Mouse (Mus musculus) E14TG2a.4 (cell line): ENCODE results near the gene Thap4.
A peak's percentile ranks its signal among the peaks of the same experiment; 100 is the strongest.
"Not testable (repeated sequence)": the region's sequence is repeated elsewhere in the genome, so short reads cannot be mapped to it uniquely, and the experiment has no call there.

Experiments used
- H3K27me3 ChIP-seq: 2 replicates; pipeline ENCODE4 v1.6.1; 2014; ENCODE audit warnings: low read length, control low read depth; ENCODE audit not compliant: insufficient read depth
- H3K36me3 ChIP-seq: 2 replicates; pipeline ENCODE4 v1.6.1; 2014; ENCODE audit warnings: low read length, control low read depth; ENCODE audit not compliant: insufficient read depth
- H3K4me1 ChIP-seq: replicated peaks from 2 replicates; pipeline ENCODE4 v1.6.1; 2014; ENCODE audit warnings: low read depth, low read length, control low read depth
- H3K4me3 ChIP-seq: replicated peaks from 2 replicates; pipeline ENCODE4 v1.5.1; 2014; ENCODE audit warnings: mild to moderate bottlenecking, low read length
- H3K9me3 ChIP-seq: 2 replicates; pipeline ENCODE4 v1.6.1; 2014; ENCODE audit warnings: low read length, control low read depth
- CTCF ChIP-seq: conservative IDR thresholded peaks from 2 replicates; pipeline ENCODE4 v1.5.1; 2014; ENCODE audit warnings: low read length
- NANOG ChIP-seq: IDR thresholded peaks from 2 replicates; pipeline ENCODE4 v1.6.1; 2014; ENCODE audit warnings: borderline replicate concordance, low read length, mixed read lengths
- POU5F1 ChIP-seq: IDR thresholded peaks from 2 replicates; pipeline ENCODE4 v1.6.1; 2014; ENCODE audit warnings: low read length, borderline replicate concordance

Thap4 gene

DNA sequence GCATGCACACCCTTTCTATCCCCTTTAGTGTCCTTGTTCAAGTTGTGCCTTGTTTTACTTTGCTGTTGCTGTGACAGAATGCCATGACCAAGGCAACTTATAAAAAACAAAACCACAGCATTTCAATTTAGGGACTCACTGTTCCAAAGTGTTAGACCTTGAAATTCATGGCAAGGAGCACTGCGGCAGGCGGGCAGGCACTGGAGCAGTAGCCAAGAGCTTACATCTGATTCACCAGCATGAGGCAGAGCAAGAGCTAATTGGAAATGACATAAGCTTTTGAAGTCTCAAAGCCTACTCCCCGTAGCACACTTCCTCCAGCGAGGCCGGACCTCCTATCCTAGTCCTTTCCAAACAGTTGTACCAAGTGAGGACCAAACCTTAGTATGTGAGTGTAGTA is 22.0 kb upstream of the Thap4 start:
- Histone ChIP-seq H3K36me3 (peaks cover 94% of the 10 kb centered on the region), H3K9me3 (no peaks in the 10 kb centered on the region), H3K4me3 (no peak overlapping the region), H3K27me3 (no peaks in the 10 kb centered on the region), H3K4me1 (no peaks in the 10 kb centered on the region)
- TF ChIP-seq POU5F1: no peak
- TF ChIP-seq NANOG: no peak
- no peak for TF ChIP-seq CTCF

DNA sequence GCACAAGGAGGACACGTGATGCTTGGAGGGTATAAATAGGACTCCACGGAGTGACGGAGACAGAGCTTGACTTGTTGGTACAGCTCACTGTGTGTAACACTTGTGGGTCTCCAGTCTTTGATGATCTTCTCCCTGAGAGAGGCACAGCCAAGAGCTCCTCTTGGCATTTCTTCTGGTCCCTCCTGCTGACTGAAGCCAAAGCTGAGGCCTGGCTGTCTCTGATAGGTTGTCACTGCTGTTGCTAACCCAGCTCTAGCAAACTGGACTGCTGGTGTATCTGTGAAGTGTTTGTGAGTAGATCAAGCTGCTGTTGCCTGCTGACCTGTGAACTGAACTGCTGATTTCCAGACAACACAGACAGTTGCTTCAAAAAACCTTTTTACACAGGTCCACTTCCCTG is 15.2 kb upstream of the Thap4 start:
- no peaks in the 10 kb centered on the region for H3K9me3 ChIP-seq
- H3K36me3 ChIP-seq: peaks cover 51% of the 10 kb centered on the region
- H3K4me1 ChIP-seq: peaks cover 2% of the 10 kb centered on the region; the same call in 1 of the 2 replicates
- TF ChIP-seq CTCF (no peak), POU5F1 (no peak), NANOG (no peak)
- H3K4me3 ChIP-seq: no peak overlapping the region
- H3K27me3 ChIP-seq: no peaks in the 10 kb centered on the region

DNA sequence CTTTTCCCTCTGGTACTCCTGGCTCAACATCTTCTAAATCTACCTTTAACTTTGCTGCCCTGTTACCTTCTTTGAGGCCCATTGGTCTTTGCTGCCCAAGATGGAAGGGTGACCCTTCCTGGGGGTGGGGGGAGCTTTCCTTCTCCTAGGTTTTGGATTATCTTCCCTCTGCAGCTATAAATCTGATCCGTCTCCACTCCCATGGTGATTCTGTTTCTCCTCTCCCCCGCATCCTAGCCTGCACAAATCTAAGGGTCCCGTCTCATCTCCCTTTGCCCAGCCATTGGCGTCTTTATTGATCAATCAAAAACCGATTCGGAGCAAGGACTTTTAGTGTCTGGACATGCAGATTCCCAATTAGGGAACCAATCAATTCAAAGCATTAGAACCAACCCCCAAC is 12.9 kb upstream of the Thap4 start:
- Histone ChIP-seq H3K4me1 (peaks cover 20% of the 10 kb centered on the region), H3K36me3 (peaks cover 29% of the 10 kb centered on the region), H3K27me3 (no peaks in the 10 kb centered on the region), H3K4me3 (no peak overlapping the region), H3K9me3 (no peaks in the 10 kb centered on the region)
- TF ChIP-seq NANOG (no peak), CTCF (no peak), POU5F1 (no peak)

- peaks cover 21% of the 10 kb centered on the region for H3K36me3 ChIP-seq
- no peaks in the 10 kb centered on the region for H3K27me3 ChIP-seq
- no peak overlapping the region for H3K4me3 ChIP-seq
- no peak for TF ChIP-seq CTCF
- no peak for TF ChIP-seq NANOG
- no peak for TF ChIP-seq POU5F1
- no peaks in the 10 kb centered on the region for H3K9me3 ChIP-seq
- H3K4me1 ChIP-seq: peaks cover 24% of the 10 kb centered on the region
Observed at GRCm38 (mm10) chr1:93764871-93765591, 10.4 kb upstream of the Thap4 start.

DNA sequence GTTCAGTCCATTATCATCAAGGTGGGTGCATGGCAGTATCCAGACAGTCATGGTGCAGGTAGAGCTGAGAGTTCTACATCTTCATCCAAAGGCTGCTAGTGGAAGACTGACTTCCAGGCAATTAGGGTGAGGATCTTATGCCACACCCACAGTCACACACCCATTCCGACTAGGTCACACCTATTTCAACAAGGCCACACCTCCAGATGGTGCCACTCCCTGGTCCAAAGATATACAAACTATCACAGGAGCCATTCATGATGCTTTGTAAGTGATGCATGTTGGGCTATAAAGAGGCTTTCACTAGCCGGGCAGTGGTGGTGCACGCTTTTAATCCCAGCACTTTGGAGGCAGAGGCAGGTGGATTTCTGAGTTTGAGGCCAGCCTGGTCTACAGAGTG is 8.9 kb upstream of the Thap4 start:
- H3K27me3 ChIP-seq, H3K4me3 ChIP-seq, H3K9me3 ChIP-seq, H3K36me3 ChIP-seq: not testable (repeated sequence)
- H3K4me1 ChIP-seq: peaks cover 34% of the 10 kb centered on the region

DNA sequence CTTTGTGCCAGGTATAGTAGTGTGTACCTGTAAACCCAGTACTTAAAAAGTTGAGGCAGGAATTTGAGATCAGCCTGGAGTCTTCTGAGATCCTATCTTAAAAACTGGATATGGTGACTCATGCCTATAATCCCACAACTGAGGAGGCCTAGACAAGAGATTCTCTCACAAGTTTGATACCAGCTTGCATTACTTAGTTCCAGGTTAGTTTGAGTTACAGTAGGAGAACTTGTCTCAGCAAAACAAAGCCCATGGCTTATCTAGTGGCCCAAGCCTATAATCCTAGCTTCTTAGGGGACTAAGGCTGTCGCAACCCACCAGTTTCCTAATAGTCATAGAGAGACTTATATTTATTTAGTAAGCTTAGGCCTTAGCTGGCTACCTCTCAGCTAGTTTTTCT is 5.4 kb upstream of the Thap4 start:
- Histone ChIP-seq H3K36me3 (no peaks in the 10 kb centered on the region), H3K27me3 (no peaks in the 10 kb centered on the region), H3K4me3 (no peak overlapping the region), H3K4me1 (peaks cover 58% of the 10 kb centered on the region), H3K9me3 (no peaks in the 10 kb centered on the region)
- no peak for TF ChIP-seq NANOG

DNA sequence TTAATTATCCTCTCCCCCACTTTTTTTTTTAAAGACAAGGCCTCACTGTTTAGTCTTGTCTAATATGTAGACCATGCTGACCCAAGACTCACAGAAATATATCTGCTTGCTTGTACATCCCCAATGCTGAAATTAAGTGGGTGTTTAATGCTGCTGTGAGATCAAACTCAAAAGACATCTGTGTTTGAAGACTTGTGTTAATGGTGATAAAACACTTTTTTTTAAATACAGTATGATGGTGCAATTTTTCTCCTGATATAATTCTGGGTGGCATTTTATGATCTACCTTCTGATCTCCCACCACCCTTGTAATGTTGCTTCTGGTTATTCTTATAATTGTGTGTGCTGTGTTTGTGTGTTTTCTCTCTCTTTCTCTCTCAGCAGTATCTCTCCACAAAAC is 1.5 kb upstream of the Thap4 start:
- H3K4me3 ChIP-seq: peak overlapping the region; percentile 29; the same call in 1 of the 2 replicates
- H3K4me1 ChIP-seq: peaks cover 61% of the 10 kb centered on the region
- H3K9me3 ChIP-seq: no peaks in the 10 kb centered on the region
- TF ChIP-seq CTCF (no peak), POU5F1 (no peak), NANOG (no peak)
- no peaks in the 10 kb centered on the region for H3K36me3 ChIP-seq
- H3K27me3 ChIP-seq: no peaks in the 10 kb centered on the region

GRCm38 (mm10) chr1:93755618-93756017 is 954 bp upstream of the Thap4 start:
- no peak for TF ChIP-seq POU5F1
- TF ChIP-seq NANOG: no peak
- TF ChIP-seq CTCF: no peak
- Histone ChIP-seq H3K36me3 (peaks cover 2% of the 10 kb centered on the region), H3K27me3 (no peaks in the 10 kb centered on the region), H3K9me3 (no peaks in the 10 kb centered on the region), H3K4me1 (peaks cover 63% of the 10 kb centered on the region), H3K4me3 (peak overlapping the region; percentile 94)

DNA sequence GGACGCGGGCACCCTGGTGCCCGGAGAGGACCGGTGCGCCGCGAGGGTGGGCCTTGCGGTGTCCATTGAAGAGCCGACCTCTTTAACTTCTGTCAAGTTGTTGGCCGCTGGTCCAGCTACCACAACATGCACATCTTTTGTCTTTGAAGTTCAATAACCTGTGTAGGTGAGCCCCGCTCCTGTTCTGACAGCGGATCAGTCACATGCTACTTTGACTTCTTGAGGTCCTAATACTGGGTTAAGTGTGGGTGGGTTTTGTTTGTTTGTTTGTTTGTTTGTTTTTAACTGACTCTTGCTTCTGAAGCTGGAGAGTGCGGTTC is 587 bp upstream of the Thap4 start:
- Histone ChIP-seq H3K4me3 (peak overlapping the region; percentile 94), H3K27me3 (no peaks in the 10 kb centered on the region), H3K4me1 (peaks cover 65% of the 10 kb centered on the region), H3K9me3 (no peaks in the 10 kb centered on the region), H3K36me3 (peaks cover 6% of the 10 kb centered on the region)
- no peak for TF ChIP-seq CTCF
- TF ChIP-seq NANOG: no peak
- TF ChIP-seq POU5F1: no peak
